Mouse (Mus musculus): ENCODE data around the gene Sh3tc1. TPM values are rescaled to one million over a fixed set of nuclear protein-coding genes. Genes with fewer than 3 reads are reported as not detected.
A peak's percentile ranks its signal among the peaks of the same experiment; 100 is the strongest.

Gene Sh3tc1
- polyA plus RNA-seq, 1 experiment from 2014 or later: 7.8 TPM

DNA sequence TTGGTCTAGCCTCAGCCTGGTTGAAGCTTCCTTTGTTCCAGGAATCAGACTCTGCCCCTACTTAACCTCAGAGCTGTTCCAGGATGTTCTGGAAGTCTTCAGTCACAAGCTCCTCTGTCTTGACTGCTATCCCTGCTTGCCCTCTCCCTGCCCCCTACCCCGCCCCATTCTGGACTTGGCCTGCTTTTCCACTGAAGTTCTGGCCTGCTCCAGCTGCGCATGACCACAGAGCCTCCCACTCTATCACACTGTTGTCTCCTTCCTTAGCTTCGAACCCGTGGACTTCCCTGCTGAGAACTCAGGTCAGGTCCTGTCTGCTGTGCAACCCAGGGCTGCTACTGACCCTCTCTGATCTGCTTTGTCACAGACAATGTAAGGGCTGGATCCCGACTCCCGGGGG lies 26.1 kb upstream of the Sh3tc1 start:
- 75% methylated on average over 6 of the region's 6 CpGs for WGBS
- H3K4me3 ChIP-seq: no peak overlapping the region
- DNase-seq (ENCODE audit: low spot score): no peak
- no peaks in the 10 kb centered on the region for H3K36me3 ChIP-seq
- H3K9me3 ChIP-seq: no peaks in the 10 kb centered on the region
- H3K27me3 ChIP-seq (ENCODE audit: insufficient read depth, poor library complexity, severe bottlenecking): peaks cover 36% of the 10 kb centered on the region
- H3K4me1 ChIP-seq: peaks cover 53% of the 10 kb centered on the region
- no peak overlapping the region for H3K27ac ChIP-seq

DNA sequence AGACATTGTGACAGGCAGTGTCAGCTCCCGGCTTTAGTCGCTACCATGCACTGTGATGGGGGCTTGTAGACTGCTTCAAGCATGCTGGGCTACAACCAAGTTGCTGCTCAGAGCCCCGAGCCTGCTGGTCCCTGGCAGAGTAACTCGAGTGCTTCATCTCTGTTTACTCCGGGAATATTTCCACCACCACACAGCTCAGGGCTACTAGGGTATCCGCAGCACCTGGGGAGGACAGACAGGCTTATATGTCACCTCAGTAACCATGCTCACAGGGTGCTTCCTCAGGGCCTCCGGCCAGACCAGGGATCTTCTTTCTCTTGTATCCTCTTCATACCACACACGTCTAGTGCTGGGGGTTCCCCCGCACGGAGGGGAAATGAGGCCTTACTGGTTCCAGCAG lies 23.1 kb upstream of the Sh3tc1 start:
- no peaks in the 10 kb centered on the region for H3K9me3 ChIP-seq
- peaks cover 66% of the 10 kb centered on the region for H3K27me3 ChIP-seq (ENCODE audit: insufficient read depth, poor library complexity, severe bottlenecking)
- H3K36me3 ChIP-seq: no peaks in the 10 kb centered on the region
- no peak overlapping the region for H3K4me3 ChIP-seq
- H3K4me1 ChIP-seq: peaks cover 44% of the 10 kb centered on the region
- H3K27ac ChIP-seq: no peak overlapping the region
- 74% methylated on average over 10 of the region's 10 CpGs for WGBS
- no peak for DNase-seq (ENCODE audit: low spot score)

DNA sequence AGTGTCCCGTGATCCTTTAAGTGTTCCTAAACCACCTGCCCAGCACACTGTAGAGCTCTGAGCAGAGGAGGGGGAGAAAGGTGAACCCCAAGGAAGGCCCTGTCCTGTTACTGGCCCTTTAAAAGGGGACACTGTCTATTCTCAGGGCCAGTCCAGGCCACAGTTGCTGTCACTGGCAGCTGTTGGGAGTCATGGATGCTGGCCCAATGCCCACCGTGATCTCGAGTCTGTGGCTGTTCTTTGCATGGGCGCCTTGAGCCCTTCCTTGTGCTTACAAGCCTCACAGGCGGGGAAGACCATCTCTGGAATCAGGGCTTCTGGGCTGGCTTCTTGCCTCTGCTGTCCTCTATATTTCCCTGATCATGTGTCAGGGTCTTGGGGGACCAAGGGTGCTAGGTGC lies 22.6 kb upstream of the Sh3tc1 start:
- Histone ChIP-seq H3K27ac (no peak overlapping the region), H3K4me3 (no peak overlapping the region), H3K9me3 (no peaks in the 10 kb centered on the region), H3K4me1 (peaks cover 43% of the 10 kb centered on the region), H3K36me3 (no peaks in the 10 kb centered on the region), H3K27me3 (ENCODE audit: insufficient read depth, poor library complexity, severe bottlenecking) (peaks cover 66% of the 10 kb centered on the region)
- DNase-seq (ENCODE audit: low spot score): no peak
- 73% methylated on average over 5 of the region's 5 CpGs for WGBS

DNA sequence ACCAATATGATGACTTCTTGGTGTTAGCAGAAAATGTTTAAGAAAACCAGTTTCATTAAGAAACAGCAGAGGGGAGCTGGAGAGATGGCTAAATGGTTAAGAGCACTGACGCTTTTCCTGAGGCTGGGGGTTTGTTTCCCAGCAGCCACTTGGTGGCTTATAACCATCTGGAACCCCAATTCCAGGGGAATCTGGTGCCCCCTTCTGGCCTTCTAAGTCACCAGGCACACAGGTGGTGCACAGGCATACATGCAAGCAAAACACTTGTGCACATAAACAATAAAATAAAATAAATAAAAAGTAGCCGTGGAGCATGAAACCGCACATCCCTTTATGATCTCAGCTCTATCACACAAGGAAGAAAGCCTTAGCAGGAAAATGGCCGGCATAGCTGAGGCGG lies 21.5 kb upstream of the Sh3tc1 start:
- Histone ChIP-seq H3K27me3 (ENCODE audit: insufficient read depth, poor library complexity, severe bottlenecking) (peaks cover 76% of the 10 kb centered on the region), H3K27ac (no peak overlapping the region), H3K36me3 (no peaks in the 10 kb centered on the region), H3K9me3 (no peaks in the 10 kb centered on the region), H3K4me1 (peaks cover 39% of the 10 kb centered on the region), H3K4me3 (no peak overlapping the region)
- DNase-seq (ENCODE audit: low spot score): no peak
- WGBS: 67% methylated on average over 5 of the region's 5 CpGs

DNA sequence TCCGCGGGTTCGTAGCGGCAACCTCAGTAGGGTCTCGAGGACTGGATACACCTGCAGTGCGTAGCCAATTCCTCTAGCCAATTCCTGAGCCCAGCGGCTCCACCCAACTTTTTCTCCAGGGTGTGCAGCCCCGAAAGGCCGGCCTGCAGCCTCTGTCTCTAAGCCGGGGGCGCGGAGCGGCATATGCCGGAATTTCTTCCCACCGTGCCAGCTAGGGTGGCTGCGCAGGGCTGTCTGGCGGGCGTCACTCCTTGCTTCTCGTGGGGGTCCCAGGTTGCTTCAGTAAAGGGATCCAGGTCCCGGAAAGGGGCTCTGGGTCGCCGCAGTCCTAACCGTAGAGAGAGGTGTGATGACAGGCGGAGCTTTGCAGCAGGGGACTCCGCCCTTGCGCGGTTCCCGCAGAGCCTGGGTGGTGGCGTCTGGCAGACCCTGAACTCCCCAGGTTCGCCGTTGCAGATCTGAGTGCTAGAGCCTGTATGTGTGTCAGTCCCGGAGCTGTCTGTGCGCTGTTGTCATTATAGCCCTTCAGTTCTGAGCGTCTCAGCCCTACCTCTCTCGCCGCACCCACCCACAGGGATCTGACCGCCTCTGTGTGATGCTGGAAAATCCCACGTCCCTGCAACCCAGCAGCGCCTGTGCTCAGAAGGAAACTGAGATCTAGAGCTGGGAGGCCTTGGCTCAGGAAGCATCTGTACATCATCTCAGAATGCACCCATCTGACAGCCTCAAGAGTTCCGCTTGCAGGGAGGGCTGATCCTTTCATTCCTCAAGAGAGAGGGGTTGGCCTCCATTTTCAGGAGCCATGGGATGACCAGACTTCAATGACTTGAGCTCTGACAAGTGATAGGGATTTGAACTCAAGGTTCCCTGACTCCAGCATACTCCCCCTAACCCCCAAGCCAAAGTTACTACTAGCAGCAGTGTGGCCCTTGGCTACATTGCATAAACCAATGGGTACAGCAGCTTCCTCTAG lies 18.6 kb upstream of the Sh3tc1 start:
- DNase-seq (ENCODE audit: low spot score): no peak
- peak overlapping the region; percentile 31; the same call in 1 of the 2 replicates for H3K27ac ChIP-seq
- peaks cover 83% of the 10 kb centered on the region for H3K27me3 ChIP-seq (ENCODE audit: insufficient read depth, poor library complexity, severe bottlenecking)
- 2% methylated on average over 40 of the region's 40 CpGs for WGBS
- no peaks in the 10 kb centered on the region for H3K36me3 ChIP-seq
- H3K4me3 ChIP-seq: peak overlapping the region; percentile 65
- peaks cover 27% of the 10 kb centered on the region for H3K4me1 ChIP-seq
- H3K9me3 ChIP-seq: no peaks in the 10 kb centered on the region

DNA sequence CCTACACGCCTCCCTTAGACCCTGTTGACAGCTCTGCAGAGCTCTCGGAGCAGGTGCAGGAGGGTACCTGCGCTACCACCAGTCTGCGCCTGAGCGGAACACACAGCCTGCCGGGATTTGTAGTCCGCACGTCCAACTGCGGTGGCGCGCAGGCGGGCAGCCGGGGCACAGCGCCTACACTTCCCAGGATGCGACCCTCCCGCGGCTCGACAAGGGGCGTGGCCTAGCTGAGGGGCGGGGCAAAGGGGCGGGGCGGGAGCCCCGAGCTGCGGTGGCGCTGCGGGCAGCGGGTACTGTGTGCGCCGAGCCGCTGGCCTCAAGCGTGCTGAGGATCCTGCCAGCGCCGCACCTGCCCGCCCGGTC lies 17.8 kb upstream of the Sh3tc1 start, which contains the start of gene Ablim2:
Gene Ablim2, plus strand, starts transcription at position 242 of the 363 bp plus-strand sequence.
- DNase-seq (ENCODE audit: low spot score): peak; percentile 96
- H3K36me3 ChIP-seq: no peaks in the 10 kb centered on the region
- WGBS: under 1% methylated on average over 35 of the region's 35 CpGs
- H3K27ac ChIP-seq: peak within 1 kb of the TSS; percentile 31; the same call in 1 of the 2 replicates
- no peaks in the 10 kb centered on the region for H3K9me3 ChIP-seq
- peak within 1 kb of the TSS; percentile 65 for H3K4me3 ChIP-seq
- H3K27me3 ChIP-seq (ENCODE audit: insufficient read depth, poor library complexity, severe bottlenecking): peaks cover 82% of the 10 kb centered on the region
- peaks cover 26% of the 10 kb centered on the region for H3K4me1 ChIP-seq

DNA sequence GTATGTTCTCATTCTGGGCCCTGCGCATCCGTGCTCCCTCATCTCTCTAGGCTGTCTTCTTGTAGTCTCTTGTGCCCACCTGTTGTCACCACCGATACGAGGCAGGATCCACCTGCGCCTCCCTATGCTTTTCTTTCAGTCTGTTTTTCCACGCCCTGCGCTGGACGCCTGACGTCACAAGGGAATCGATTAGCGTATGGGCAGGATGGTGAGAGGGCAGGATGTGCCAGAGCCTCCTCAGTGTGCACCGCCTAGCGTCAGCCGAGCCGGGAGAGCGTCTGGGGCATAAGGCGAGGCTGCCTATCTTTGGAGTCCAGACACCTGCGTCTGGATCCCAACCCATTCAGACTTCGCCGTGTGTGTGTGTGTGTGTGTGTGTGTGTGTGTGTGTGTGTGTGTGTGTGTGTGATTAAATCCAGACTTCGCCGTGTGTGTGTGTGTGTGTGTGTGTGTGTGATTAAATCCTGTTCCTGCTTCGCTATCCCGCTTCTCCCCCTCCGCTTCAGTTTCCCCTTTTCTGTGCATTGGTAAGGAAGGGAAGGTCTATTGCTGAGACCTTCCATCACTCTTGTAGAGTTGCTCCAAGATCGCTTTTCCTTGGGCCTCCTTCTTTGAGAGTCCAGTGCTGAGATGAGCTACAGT lies 17.3 kb upstream of the Sh3tc1 start:
- WGBS: 12% methylated on average over 25 of the region's 26 CpGs
- Histone ChIP-seq H3K4me1 (peaks cover 25% of the 10 kb centered on the region), H3K36me3 (no peaks in the 10 kb centered on the region), H3K27me3 (ENCODE audit: insufficient read depth, poor library complexity, severe bottlenecking) (peaks cover 79% of the 10 kb centered on the region), H3K9me3 (no peaks in the 10 kb centered on the region), H3K4me3 (peak overlapping the region; percentile 65), H3K27ac (no peak overlapping the region; the same call in 1 of the 2 replicates)
- no peak for DNase-seq (ENCODE audit: low spot score)

DNA sequence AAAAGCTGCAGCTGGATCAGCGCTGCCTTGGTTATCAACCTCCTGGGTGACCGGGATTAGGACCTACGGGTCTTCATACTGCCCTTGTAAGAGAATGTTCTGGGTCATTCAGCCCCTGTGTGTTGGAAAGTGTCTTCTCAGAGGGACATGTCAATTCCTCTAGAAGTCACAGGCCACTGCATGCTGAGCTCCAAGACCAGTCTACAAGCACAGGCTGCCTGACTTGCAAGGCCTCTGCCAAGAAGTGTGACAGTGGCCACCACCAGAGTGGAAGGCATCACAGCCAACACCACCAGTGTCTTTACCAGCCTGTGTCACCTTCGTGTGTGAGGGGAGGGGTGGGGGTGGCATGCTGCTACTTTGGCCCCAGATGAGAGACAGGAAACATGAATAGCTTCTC lies 16.2 kb upstream of the Sh3tc1 start:
- no peaks in the 10 kb centered on the region for H3K36me3 ChIP-seq
- no peak overlapping the region for H3K27ac ChIP-seq
- DNase-seq (ENCODE audit: low spot score): no peak
- H3K4me3 ChIP-seq: no peak overlapping the region
- H3K4me1 ChIP-seq: peaks cover 25% of the 10 kb centered on the region
- WGBS: 73% methylated on average over 4 of the region's 4 CpGs
- H3K9me3 ChIP-seq: no peaks in the 10 kb centered on the region
- peaks cover 68% of the 10 kb centered on the region for H3K27me3 ChIP-seq (ENCODE audit: insufficient read depth, poor library complexity, severe bottlenecking)

DNA sequence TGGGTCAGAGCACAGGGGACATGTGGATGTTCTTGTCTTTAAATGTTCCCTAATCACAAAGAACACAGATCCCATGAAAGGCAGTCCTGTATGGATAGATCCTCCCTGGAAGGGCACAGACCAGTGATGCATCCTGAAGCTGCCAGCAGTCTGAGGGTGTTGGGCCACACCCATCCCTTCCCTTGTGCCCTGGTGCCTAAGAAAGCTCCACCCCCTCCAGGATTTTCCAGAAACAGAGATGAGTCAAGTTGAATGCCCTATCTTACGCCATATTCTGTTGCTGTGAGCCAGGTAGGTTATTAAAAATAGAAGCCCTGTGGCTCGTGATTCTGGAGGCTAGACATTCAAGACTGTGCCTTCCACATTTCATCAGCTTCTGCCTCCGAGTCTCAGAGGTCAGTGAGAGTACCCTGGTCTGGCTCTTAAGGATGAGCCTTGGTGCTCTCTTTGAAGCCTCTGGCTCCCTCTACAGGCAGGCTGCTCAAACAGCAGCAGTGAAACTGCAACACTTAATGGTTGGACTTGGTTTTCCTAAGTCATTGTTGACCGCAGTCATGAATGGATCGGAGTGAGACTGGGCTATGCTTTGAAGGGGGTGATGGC lies 15.4 kb upstream of the Sh3tc1 start:
- Histone ChIP-seq H3K4me3 (no peak overlapping the region), H3K27ac (no peak overlapping the region), H3K9me3 (no peaks in the 10 kb centered on the region), H3K36me3 (no peaks in the 10 kb centered on the region), H3K27me3 (ENCODE audit: insufficient read depth, poor library complexity, severe bottlenecking) (peaks cover 60% of the 10 kb centered on the region), H3K4me1 (peaks cover 25% of the 10 kb centered on the region)
- no peak for DNase-seq (ENCODE audit: low spot score)
- WGBS: 28% methylated on average over 5 of the region's 5 CpGs

DNA sequence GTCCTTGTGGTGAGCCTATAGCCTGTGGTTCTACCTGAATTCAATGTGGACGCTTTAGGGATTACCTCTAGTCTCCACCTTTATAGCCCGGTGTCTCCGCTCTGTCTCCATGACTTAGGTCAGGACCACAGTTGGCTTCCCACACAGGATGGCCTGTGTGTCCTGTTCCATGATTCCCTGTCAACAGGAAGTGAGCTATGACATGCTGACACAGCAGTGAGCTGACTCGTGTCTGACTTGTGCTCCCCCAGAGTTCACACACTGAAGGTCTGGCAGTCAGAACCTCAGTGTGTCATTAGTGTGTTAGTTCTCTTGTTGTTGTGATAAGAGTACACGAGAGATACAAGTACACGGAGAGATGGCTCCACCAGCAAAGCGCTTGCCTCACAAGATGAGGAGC lies 11.2 kb upstream of the Sh3tc1 start:
- DNase-seq (ENCODE audit: low spot score): no peak
- H3K4me1 ChIP-seq: peaks cover 8% of the 10 kb centered on the region; the same call in 1 of the 2 replicates
- H3K36me3 ChIP-seq: no peaks in the 10 kb centered on the region
- H3K4me3 ChIP-seq: no peak overlapping the region
- peaks cover 24% of the 10 kb centered on the region for H3K27me3 ChIP-seq (ENCODE audit: insufficient read depth, poor library complexity, severe bottlenecking)
- H3K9me3 ChIP-seq: no peaks in the 10 kb centered on the region
- WGBS: 71% methylated on average over 7 of the region's 7 CpGs
- H3K27ac ChIP-seq: no peak overlapping the region

DNA sequence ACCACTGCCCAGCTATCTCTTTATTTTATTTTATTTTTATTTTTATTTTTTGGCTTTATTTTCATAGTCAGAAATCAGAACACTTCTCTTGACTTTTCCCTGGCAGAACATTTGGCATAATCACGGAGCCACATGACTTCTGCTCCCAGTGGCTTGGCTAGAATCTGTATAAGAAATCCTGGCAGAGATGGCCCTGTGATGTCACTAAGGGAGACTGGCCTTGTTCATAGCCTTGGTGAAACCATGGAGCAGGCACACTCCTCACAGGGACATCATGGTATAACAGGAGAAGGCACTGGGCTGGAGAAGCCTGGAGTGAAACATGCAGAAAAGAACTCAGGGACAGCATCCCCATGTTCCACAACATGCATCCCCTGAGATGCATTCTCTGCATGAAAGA lies 10.2 kb upstream of the Sh3tc1 start:
- Histone ChIP-seq H3K4me1 (peaks cover 8% of the 10 kb centered on the region; the same call in 1 of the 2 replicates), H3K4me3 (no peak overlapping the region), H3K9me3 (no peaks in the 10 kb centered on the region), H3K27ac (no peak overlapping the region), H3K27me3 (ENCODE audit: insufficient read depth, poor library complexity, severe bottlenecking) (peaks cover 21% of the 10 kb centered on the region), H3K36me3 (no peaks in the 10 kb centered on the region)
- DNase-seq (ENCODE audit: low spot score): no peak
- WGBS: 87% methylated on average over 1 of the region's 1 CpGs

DNA sequence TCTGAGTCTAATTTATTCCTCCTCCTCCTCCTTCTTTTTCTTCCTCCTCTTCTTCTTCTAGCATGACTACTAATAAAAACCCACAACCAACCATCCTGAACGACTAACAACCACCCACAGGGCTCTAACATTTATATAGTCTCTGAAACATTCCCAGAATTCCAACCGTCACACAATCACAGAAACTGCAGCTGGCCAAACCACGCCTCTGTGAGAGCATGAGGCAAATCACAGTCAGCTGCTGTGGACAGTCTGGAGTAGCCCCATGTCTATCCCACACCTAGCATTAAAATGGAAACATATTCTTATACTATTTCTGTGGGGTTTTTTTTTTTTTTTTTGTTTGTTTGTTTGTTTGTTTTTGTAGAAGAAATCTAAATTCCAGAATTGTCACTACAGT lies 9.6 kb upstream of the Sh3tc1 start:
- no peaks in the 10 kb centered on the region for H3K9me3 ChIP-seq
- H3K27ac ChIP-seq: no peak overlapping the region
- peaks cover 8% of the 10 kb centered on the region; the same call in 1 of the 2 replicates for H3K4me1 ChIP-seq
- H3K36me3 ChIP-seq: no peaks in the 10 kb centered on the region
- peaks cover 16% of the 10 kb centered on the region for H3K27me3 ChIP-seq (ENCODE audit: insufficient read depth, poor library complexity, severe bottlenecking)
- H3K4me3 ChIP-seq: no peak overlapping the region
- 53% methylated on average over 3 of the region's 3 CpGs for WGBS
- DNase-seq (ENCODE audit: low spot score): no peak

DNA sequence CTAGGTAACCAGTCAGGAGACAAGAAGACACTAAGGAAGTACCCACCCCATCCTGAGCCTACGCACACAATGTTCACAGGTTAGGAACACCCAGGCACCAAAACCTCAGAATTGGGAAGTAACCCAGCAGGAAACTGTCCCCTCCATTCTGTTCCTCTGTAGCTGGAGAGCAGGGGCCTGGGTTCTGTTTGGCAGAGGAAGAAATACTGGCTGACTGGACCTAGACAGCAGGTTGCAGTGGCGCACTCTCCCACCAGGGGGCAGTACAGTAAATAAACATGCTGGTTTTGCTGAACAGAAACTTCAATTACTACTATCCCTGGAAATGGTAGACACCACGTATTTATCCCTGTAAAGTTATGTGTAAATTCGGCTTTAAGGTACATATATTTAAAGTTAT lies 7.1 kb upstream of the Sh3tc1 start:
- Histone ChIP-seq H3K4me3 (no peak overlapping the region), H3K36me3 (no peaks in the 10 kb centered on the region), H3K27ac (no peak overlapping the region), H3K4me1 (no peaks in the 10 kb centered on the region), H3K27me3 (ENCODE audit: insufficient read depth, poor library complexity, severe bottlenecking) (peaks cover 10% of the 10 kb centered on the region), H3K9me3 (no peaks in the 10 kb centered on the region)
- DNase-seq (ENCODE audit: low spot score): no peak
- 22% methylated on average over 4 of the region's 4 CpGs for WGBS
